In the genomic region with DNA sequence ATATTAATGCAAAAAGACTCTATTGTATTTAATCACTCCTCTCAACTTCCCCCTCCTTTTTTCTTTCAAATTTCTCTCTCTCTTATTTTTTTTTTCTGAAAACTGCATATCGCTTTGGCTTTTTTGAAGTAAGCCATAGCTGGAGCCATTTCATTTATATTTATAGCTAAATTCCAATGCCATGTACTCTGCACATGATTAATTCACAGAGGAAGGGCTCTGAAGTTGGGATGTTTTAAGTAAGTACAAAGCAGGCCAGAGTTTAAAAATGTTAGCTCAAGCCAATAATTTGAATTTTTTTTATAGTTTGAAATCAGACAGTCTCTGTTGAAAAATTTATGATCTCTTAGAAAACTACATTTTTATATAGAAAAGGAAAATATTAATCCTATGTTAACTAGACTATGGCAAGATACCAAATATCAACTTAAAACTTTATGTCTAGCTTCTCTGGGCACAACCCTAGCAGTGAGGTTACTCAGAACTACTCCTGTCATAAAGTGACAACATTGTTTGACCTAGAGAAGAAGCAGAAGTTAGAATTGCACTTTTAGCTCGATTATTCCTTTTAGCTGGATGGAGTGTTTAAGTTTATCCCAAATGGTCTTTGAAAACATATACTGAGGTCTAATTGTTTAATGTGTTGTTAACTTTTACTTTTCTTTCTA, we compare ENCODE assay signal across 21 mouse cellular contexts.
"Had no signal": no experiment of that assay in that cellular context is flagged by ENCODE, and none has a peak within 500 bp of the region (broad histone marks: within the 10 kb centered on the region; RNA-seq: fewer than 3 reads in every experiment).

No protein-coding gene starts in this region.

- DNase-seq: kidney, adult 8-10 months; kidney, postnatal 14 days; layer of hippocampus, adult 9-11 months; liver; lung, adult 18-20 months; right cerebral cortex, postnatal 25 days; spleen, adult 18-20 months; thymus, postnatal 25 days had no signal

- H3K36me3 ChIP-seq: limb, embryonic 10.5 days; limb, embryonic 13.5 days; liver, embryonic 12.5 days; liver, embryonic 15.5 days; midbrain, embryonic 12.5 days; midbrain, embryonic 15.5 days; neural tube, embryonic 12.5 days; neural tube, embryonic 15.5 days had no signal

- H3K4me3 ChIP-seq: layer of hippocampus, adult 2 months; limb, embryonic 10.5 days; limb, embryonic 13.5 days; liver, embryonic 12.5 days; liver, embryonic 15.5 days; midbrain, embryonic 12.5 days; midbrain, embryonic 15.5 days; neural tube, embryonic 12.5 days; neural tube, embryonic 15.5 days had no signal

- H3K27me3 ChIP-seq: limb, embryonic 13.5 days; liver, embryonic 12.5 days; liver, embryonic 15.5 days; midbrain, embryonic 12.5 days; midbrain, embryonic 15.5 days; neural tube, embryonic 12.5 days; neural tube, embryonic 15.5 days had no signal

- H3K9ac ChIP-seq: limb, embryonic 13.5 days; liver, embryonic 12.5 days; liver, embryonic 15.5 days; midbrain, embryonic 12.5 days; midbrain, embryonic 15.5 days; neural tube, embryonic 12.5 days; neural tube, embryonic 15.5 days had no signal

- H3K4me1 ChIP-seq: liver, embryonic 12.5 days; liver, embryonic 15.5 days; midbrain, embryonic 12.5 days; neural tube, embryonic 12.5 days had no signal

- H3K4me2 ChIP-seq: limb, embryonic 13.5 days; liver, embryonic 12.5 days; liver, embryonic 15.5 days; midbrain, embryonic 12.5 days; midbrain, embryonic 15.5 days; neural tube, embryonic 12.5 days; neural tube, embryonic 15.5 days had no signal

- H3K27ac ChIP-seq: hindbrain, postnatal 0 days; layer of hippocampus, adult 2 months; limb, embryonic 10.5 days; limb, embryonic 13.5 days; liver, embryonic 12.5 days; liver, embryonic 15.5 days; macrophage; midbrain, embryonic 12.5 days; midbrain, embryonic 15.5 days; neural tube, embryonic 12.5 days; neural tube, embryonic 15.5 days had no signal

- H3K9me3 ChIP-seq: limb, embryonic 10.5 days; limb, embryonic 13.5 days; liver, embryonic 12.5 days; liver, embryonic 15.5 days; midbrain, embryonic 12.5 days; midbrain, embryonic 15.5 days; neural tube, embryonic 12.5 days; neural tube, embryonic 15.5 days had no signal

- ATAC-seq: hindbrain, postnatal 0 days; inflammation-experienced regulatory T-cells, adult 6 months; liver, embryonic 12.5 days; lung, postnatal 0 days; midbrain, embryonic 15.5 days had no signal
